Comparison of ENCODE assay signal across 19 mouse cellular contexts in genomic region chr6:42330946-42331345, GRCm38 (mm10). TPM values are rescaled to one million over a fixed set of nuclear protein-coding genes. Genes with fewer than 3 reads are reported as not detected.
"Had no signal": no experiment of that assay in that cellular context is flagged by ENCODE, and none has a peak within 500 bp of the region (broad histone marks: within the 10 kb centered on the region; RNA-seq: fewer than 3 reads in every experiment).

No protein-coding gene starts in this region.

- ATAC-seq: midbrain, embryonic 16.5 days had no signal

- H3K27me3 ChIP-seq: neural tube, embryonic 13.5 days; neural tube, embryonic 15.5 days had no signal

- H3K27ac ChIP-seq: midbrain, embryonic 10.5 days; midbrain, embryonic 12.5 days; neural tube, embryonic 13.5 days; neural tube, embryonic 15.5 days had no signal

- H3K4me2 ChIP-seq: lung, embryonic 14.5 days; midbrain, embryonic 12.5 days; neural tube, embryonic 13.5 days; neural tube, embryonic 15.5 days had no signal

- H3K36me3 ChIP-seq: midbrain, embryonic 10.5 days; midbrain, embryonic 12.5 days; neural tube, embryonic 13.5 days; neural tube, embryonic 15.5 days had no signal

- H3K9ac ChIP-seq: lung, embryonic 14.5 days; midbrain, embryonic 12.5 days; neural tube, embryonic 13.5 days; neural tube, embryonic 15.5 days had no signal

- H3K4me3 ChIP-seq: midbrain, embryonic 10.5 days; midbrain, embryonic 12.5 days; myocyte; neural tube, embryonic 13.5 days; neural tube, embryonic 15.5 days had no signal

- H3K4me1 ChIP-seq: midbrain, embryonic 12.5 days; neural tube, embryonic 13.5 days; neural tube, embryonic 15.5 days had no signal

- H3K9me3 ChIP-seq: midbrain, embryonic 12.5 days; neural tube, embryonic 13.5 days; neural tube, embryonic 15.5 days had no signal

- DNase-seq: lung, embryonic 14.5 days; lung, postnatal 10 days; lung, postnatal 4 days; midbrain, embryonic 14.5 days; retina, postnatal 1 day; right cerebral cortex, adult 18-20 months; right cerebral cortex, postnatal 25 days; right cerebral cortex, postnatal 4 days; spleen, adult 18-20 months; thymus, adult 18-20 months; thymus, postnatal 14 days; thymus, postnatal 36 days had no signal

RNA-seq across cellular contexts. Expression of gene Clcn1, which starts 44.5 kb away (rescaled TPM):
- polyA plus RNA-seq: lung, embryonic 14.5 days; stomach, embryonic 14.5 days had no signal
